Mouse (Mus musculus) myocyte (in vitro differentiated cells): ENCODE data around the gene Tbx6. TPM values are rescaled to one million over a fixed set of nuclear protein-coding genes. Genes with fewer than 3 reads are reported as not detected.

Experiments used
- H3K27me3 ChIP-seq: one replicate; pipeline ENCODE4 v1.6.1; 2011; ENCODE audit not compliant: control insufficient read depth, insufficient read depth, insufficient read length
- H3K36me3 ChIP-seq: one replicate; pipeline ENCODE4 v1.6.1; 2011; ENCODE audit not compliant: control insufficient read depth, insufficient read depth
- H3K4me2 ChIP-seq: one replicate; pipeline ENCODE4 v1.6.1; 2011; ENCODE audit warnings: low read depth, control low read depth
- H3K4me3 ChIP-seq: one replicate; pipeline ENCODE4 v1.5.1; 2011; ENCODE audit warnings: mild to moderate bottlenecking, control low read depth, moderate library complexity
- H3K79me2 ChIP-seq: one replicate; pipeline ENCODE4 v1.6.1; 2011; ENCODE audit not compliant: control insufficient read depth, insufficient read depth
- H3ac ChIP-seq: one replicate; pipeline ENCODE4 v1.6.1; 2011; ENCODE audit not compliant: control insufficient read depth, insufficient read length
- CEBPB ChIP-seq: IDR thresholded peaks from 2 replicates; pipeline ENCODE4 v1.6.1; 2011; ENCODE audit warnings: mild to moderate bottlenecking, moderate library complexity; ENCODE audit not compliant: poor library complexity, insufficient read depth, severe bottlenecking
- E2F4 ChIP-seq: IDR thresholded peaks from one replicate; pipeline ENCODE4 v1.6.1; 2011; ENCODE audit warnings: mild to moderate bottlenecking, control low read depth, moderate library complexity; ENCODE audit not compliant: insufficient read depth
- MAX ChIP-seq: IDR thresholded peaks from one replicate; pipeline ENCODE4 v1.6.1; 2011; ENCODE audit warnings: low read depth, mild to moderate bottlenecking, control low read depth
- MYOD1 ChIP-seq, 3 experiments: IDR thresholded peaks; one replicate each; pipeline ENCODE4 v1.6.1; 2011; ENCODE audit warnings: control low read depth in 2 of 3, low read depth in 2 of 3, mild to moderate bottlenecking in 2 of 3, moderate library complexity in 1 of 3; ENCODE audit not compliant: insufficient read length in 2 of 3, control insufficient read depth in 1 of 3
- MYOG ChIP-seq, 3 experiments: IDR thresholded peaks; one replicate each; pipeline ENCODE4 v1.6.1; 2011; ENCODE audit warnings: control low read depth in 2 of 3, low read depth in 2 of 3, mild to moderate bottlenecking in 2 of 3; ENCODE audit not compliant: insufficient read length in 2 of 3, control insufficient read depth in 1 of 3, insufficient read depth in 1 of 3
- POLR2A ChIP-seq: IDR thresholded peaks from one replicate; pipeline ENCODE4 v1.6.1; 2011; ENCODE audit warnings: low read depth, mild to moderate bottlenecking, control low read depth, moderate library complexity; ENCODE audit not compliant: insufficient read length
- POLR2AphosphoS2 ChIP-seq: IDR thresholded peaks from one replicate; pipeline ENCODE4 v1.6.1; 2011; ENCODE audit warnings: low read depth, control low read depth; ENCODE audit not compliant: insufficient read length
- REST ChIP-seq: IDR thresholded peaks from one replicate; pipeline ENCODE4 v1.6.1; 2011; ENCODE audit warnings: mild to moderate bottlenecking, control low read depth, moderate library complexity; ENCODE audit not compliant: insufficient read depth, insufficient read length
- SRF ChIP-seq: IDR thresholded peaks from one replicate; pipeline ENCODE4 v1.6.1; 2011; ENCODE audit warnings: low read depth; ENCODE audit not compliant: control insufficient read depth, insufficient read length
- TCF12 ChIP-seq: IDR thresholded peaks from one replicate; pipeline ENCODE4 v1.6.1; 2011; ENCODE audit warnings: mild to moderate bottlenecking, control low read depth; ENCODE audit not compliant: poor library complexity, insufficient read depth, severe bottlenecking
- TCF3 ChIP-seq: IDR thresholded peaks from one replicate; pipeline ENCODE4 v1.6.1; 2011; ENCODE audit warnings: low read depth, control low read depth; ENCODE audit not compliant: insufficient read length
- USF1 ChIP-seq: IDR thresholded peaks from one replicate; pipeline ENCODE4 v1.6.1; 2011; ENCODE audit warnings: low read depth, mild to moderate bottlenecking, control low read depth, moderate library complexity
- polyA plus RNA-seq: library from polyadenylated mRNA; unstranded; fragments of >200 nt; fragmentation: generic; extraction: Trizol; gene quantifications from one replicate; pipeline ENCODE4 v1.2.1, GENCODE M21; 2012; ENCODE audit warnings: missing spikeins

Tbx6 gene
- polyA plus RNA-seq, 1 experiment = 0.23 TPM

DNA sequence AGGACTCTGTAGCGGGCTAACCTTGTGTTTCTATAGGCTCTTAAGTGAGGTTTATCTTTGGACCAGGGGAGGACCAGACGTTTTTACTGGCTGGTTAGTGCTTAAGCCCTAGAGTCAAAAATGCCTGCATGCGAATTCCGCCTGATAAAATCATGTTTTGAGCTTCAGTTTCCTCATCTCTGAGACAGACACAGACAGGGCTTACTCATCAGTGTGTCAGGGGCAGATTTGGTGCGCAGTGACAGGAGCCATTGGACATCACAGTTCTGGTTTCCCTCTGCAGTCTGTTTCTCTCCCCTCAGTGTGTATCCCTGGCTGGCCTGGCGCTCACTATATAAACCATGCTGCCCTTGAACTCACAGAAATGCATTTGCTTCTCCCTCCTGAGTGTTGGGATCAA lies 21.9 kb downstream of the Tbx6 start:
- H3K36me3 ChIP-seq = no peaks in the 10 kb centered on the region
- H3K4me3 ChIP-seq = no peak overlapping the region
- H3ac ChIP-seq = no peak overlapping the region
- TF ChIP-seq TCF3 (no peak), REST (no peak), USF1 (no peak), TCF12 (no peak), SRF (no peak), MYOG (IDR thresholded peaks at IDR 0.05; ENCODE audit: control insufficient read depth in 1 of 3, insufficient read depth in 1 of 3, insufficient read length in 2 of 3, low read depth in 2 of 3) (no peak), MAX (no peak), POLR2AphosphoS2 (no peak), E2F4 (no peak), CEBPB (no peak), MYOD1 (IDR thresholded peaks at IDR 0.05; ENCODE audit: control insufficient read depth in 1 of 3, insufficient read length in 2 of 3, low read depth in 2 of 3) (no peak), POLR2A (no peak)
- peaks cover 8% of the 10 kb centered on the region for H3K79me2 ChIP-seq
- no peaks in the 10 kb centered on the region for H3K27me3 ChIP-seq
- H3K4me2 ChIP-seq = peak overlapping the region; percentile 87

DNA sequence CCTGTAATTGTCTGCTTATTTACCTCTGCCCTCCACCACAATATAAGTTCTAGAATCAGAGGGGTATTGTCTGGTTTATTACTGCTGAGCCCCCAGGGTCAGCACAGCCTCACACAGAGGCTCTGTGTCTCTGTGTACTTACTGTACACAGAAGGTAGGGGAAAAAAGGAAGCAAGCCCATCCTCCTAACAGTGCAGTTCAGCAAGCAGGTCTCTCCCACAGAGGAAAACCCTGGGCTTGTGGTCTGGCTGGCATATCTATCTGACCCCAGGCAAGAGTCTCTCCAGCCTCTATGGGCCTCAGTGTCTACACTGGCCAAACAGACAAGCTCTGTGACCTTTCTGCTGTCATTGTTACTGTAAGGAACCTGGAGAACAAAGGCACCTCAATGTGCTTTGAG lies 22.5 kb downstream of the Tbx6 start:
- H3ac ChIP-seq = no peak overlapping the region
- H3K27me3 ChIP-seq = no peaks in the 10 kb centered on the region
- H3K36me3 ChIP-seq = no peaks in the 10 kb centered on the region
- H3K79me2 ChIP-seq = peaks cover 2% of the 10 kb centered on the region
- H3K4me2 ChIP-seq = peak overlapping the region; percentile 87
- no peak overlapping the region for H3K4me3 ChIP-seq
- TF ChIP-seq CEBPB (no peak), MYOG (IDR thresholded peaks at IDR 0.05; ENCODE audit: control insufficient read depth in 1 of 3, insufficient read depth in 1 of 3, insufficient read length in 2 of 3, low read depth in 2 of 3) (no peak), POLR2A (no peak), MAX (no peak), TCF12 (no peak), TCF3 (no peak), E2F4 (no peak), POLR2AphosphoS2 (no peak), SRF (no peak), USF1 (no peak), REST (no peak), MYOD1 (IDR thresholded peaks at IDR 0.05; ENCODE audit: control insufficient read depth in 1 of 3, insufficient read length in 2 of 3, low read depth in 2 of 3) (no peak)

DNA sequence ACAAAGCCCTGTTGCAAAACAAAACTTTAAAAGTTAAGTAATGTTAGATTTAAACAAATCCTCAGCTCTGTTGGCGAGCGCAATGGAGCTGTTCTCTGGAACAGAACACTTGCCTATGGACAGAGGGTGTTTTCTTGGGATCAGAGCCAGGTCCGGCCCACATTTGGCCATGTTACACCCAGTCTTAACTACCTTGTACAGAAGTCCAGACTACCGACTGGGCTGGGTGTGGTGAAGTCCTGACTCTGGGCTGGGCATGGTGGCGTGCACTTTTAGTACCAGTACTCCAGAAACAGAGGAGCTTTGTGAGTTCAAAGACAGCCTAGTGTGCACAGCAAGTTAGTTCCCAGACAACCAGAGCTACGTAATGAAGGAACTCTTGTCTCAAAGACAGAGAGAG lies 25.7 kb downstream of the Tbx6 start:
- no peak for TF ChIP-seq SRF
- no peak for TF ChIP-seq CEBPB
- no peak for TF ChIP-seq MYOD1 (IDR thresholded peaks at IDR 0.05; ENCODE audit: control insufficient read depth in 1 of 3, insufficient read length in 2 of 3, low read depth in 2 of 3)
- TF ChIP-seq POLR2A = peak; percentile 34
- no peak for TF ChIP-seq E2F4
- no peak for TF ChIP-seq POLR2AphosphoS2
- peak overlapping the region; percentile 67 for H3K4me2 ChIP-seq
- no peaks in the 10 kb centered on the region for H3K79me2 ChIP-seq
- peak overlapping the region; percentile 65 for H3K4me3 ChIP-seq
- no peaks in the 10 kb centered on the region for H3K27me3 ChIP-seq
- H3ac ChIP-seq = no peak overlapping the region
- H3K36me3 ChIP-seq = no peaks in the 10 kb centered on the region

DNA sequence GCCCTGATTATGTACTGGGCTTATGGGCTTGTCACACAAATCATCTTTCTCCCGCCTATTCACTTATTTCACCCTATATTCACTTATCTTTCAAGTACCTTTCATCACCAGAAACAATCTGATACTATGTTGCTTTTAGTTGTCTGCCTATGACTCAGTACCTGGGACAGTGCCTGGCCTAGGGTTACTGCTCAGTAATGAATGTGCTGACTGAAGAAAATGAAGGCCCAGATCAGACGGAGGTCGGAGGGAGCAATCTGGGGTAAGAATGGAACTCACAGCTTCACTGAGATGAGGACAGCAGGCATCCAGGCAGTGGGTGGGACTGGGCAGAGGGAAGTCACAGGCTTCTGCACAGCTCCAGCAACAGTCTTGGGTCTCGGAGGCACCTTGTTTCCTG lies 26.1 kb downstream of the Tbx6 start:
- no peaks in the 10 kb centered on the region for H3K27me3 ChIP-seq
- H3K79me2 ChIP-seq = no peaks in the 10 kb centered on the region
- no peak for TF ChIP-seq TCF12
- no peak for TF ChIP-seq POLR2AphosphoS2
- TF ChIP-seq REST = peak; percentile 54
- peak; percentile 14 for TF ChIP-seq POLR2A
- peak overlapping the region; percentile 21 for H3ac ChIP-seq
- no peaks in the 10 kb centered on the region for H3K36me3 ChIP-seq
- peak overlapping the region; percentile 67 for H3K4me2 ChIP-seq
- peak overlapping the region; percentile 65 for H3K4me3 ChIP-seq

DNA sequence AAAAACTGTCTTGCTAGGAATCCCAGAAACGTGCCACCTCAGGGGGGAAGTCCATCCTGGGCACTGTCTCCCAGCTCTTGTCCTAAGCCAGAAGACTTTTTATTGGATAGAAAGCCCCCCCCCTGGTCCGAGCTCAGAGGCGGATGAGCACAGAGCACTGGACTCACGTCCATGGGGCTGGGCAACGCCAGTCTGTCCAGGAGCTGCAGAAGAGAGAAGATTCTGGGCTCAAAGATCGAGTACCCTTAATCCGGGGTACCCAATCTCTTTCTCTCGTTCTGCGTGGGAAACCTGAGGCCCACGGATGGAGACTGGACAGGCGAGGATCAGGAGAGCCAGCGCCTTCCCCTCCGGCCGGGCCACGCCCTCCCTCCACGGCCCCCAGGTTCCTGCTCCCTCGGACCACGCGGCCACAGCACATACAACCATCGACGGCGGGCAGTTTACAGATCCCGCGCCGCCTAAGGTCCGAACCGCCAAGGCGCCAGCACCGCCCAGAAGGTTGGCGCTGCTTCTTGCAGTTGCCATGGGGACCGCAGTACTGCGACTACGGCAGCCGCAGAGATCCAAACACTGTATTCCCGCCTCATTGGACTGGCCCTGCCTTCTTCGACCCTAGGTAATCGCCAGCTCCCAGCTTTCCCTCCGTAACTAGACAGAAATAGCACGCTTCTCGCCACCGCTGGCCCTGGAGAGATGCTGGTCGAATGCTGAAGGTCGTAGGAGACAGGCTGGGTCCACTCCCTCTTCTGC lies 27.6 kb downstream of the Tbx6 start:
- Histone ChIP-seq H3K79me2 (no peaks in the 10 kb centered on the region), H3K36me3 (no peaks in the 10 kb centered on the region), H3K27me3 (no peaks in the 10 kb centered on the region), H3ac (peak overlapping the region; percentile 21), H3K4me2 (peak overlapping the region; percentile 67), H3K4me3 (peak overlapping the region; percentile 65)
- TF ChIP-seq E2F4 (peak; percentile 69), USF1 (no peak), MAX (no peak), POLR2AphosphoS2 (peak; percentile 66), MYOD1 (IDR thresholded peaks at IDR 0.05; ENCODE audit: control insufficient read depth in 1 of 3, insufficient read length in 2 of 3, low read depth in 2 of 3) (no peak), SRF (peak; percentile 42), TCF12 (no peak), MYOG (IDR thresholded peaks at IDR 0.05; ENCODE audit: control insufficient read depth in 1 of 3, insufficient read depth in 1 of 3, insufficient read length in 2 of 3, low read depth in 2 of 3) (no peak), REST (no peak), POLR2A (peak; percentile 80), CEBPB (no peak)
